Mouse (Mus musculus) brown adipose tissue, adult 24 weeks (tissue): Measurements from ENCODE around the gene Srsf3. TPM values are rescaled to one million over a fixed set of nuclear protein-coding genes. Genes with fewer than 3 reads are reported as not detected.

Source experiments
- H3K27ac ChIP-seq: fragments of 200-500 bp; replicated peaks from 2 replicates; pipeline ENCODE4 v1.5.1; 2012; ENCODE audit warnings: low read depth, mild to moderate bottlenecking, low read length
- H3K4me1 ChIP-seq: fragments of 200-500 bp; 2 replicates; pipeline ENCODE4 v1.6.1; 2012; ENCODE audit warnings: low read length, mixed read lengths; ENCODE audit not compliant: control insufficient read depth, insufficient read depth, insufficient read length
- H3K4me3 ChIP-seq: fragments of 200-500 bp; 2 replicates; pipeline ENCODE4 v1.5.1; 2012; ENCODE audit warnings: low read depth, mild to moderate bottlenecking, low read length, moderate library complexity; ENCODE audit not compliant: insufficient read depth
- polyA plus RNA-seq: library from polyadenylated mRNA; stranded (reverse); fragments of >200 nt; gene quantifications from 2 replicates; pipeline ENCODE4 v1.2.4, GENCODE M21; 2012; ENCODE audit not compliant: missing spikeins, insufficient read depth, insufficient read length

Gene Srsf3
- polyA plus RNA-seq, 1 experiment = 105 TPM

DNA sequence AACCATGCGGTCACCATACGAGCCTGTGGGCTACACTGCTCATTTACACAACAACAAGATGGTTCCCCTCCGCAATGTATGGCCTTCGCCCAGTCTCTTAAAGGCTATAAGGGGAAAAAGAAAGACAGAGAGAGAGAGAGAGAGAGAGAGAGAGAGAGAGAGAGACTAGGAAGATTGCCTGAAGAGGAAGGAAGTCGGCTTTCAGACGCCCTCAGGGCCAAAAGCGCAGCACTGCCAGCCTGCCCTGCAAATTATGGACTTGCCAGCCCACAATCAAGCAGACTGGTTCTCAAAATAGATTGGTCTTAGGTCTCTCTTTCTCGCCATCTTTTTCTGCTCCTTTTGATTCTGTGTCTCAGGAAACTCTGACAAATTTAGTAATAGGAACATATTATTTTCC, 43.8 kb downstream of the Srsf3 start:
- H3K27ac ChIP-seq = no peak overlapping the region
- H3K4me3 ChIP-seq = no peak overlapping the region
- peaks cover 7% of the 10 kb centered on the region for H3K4me1 ChIP-seq

DNA sequence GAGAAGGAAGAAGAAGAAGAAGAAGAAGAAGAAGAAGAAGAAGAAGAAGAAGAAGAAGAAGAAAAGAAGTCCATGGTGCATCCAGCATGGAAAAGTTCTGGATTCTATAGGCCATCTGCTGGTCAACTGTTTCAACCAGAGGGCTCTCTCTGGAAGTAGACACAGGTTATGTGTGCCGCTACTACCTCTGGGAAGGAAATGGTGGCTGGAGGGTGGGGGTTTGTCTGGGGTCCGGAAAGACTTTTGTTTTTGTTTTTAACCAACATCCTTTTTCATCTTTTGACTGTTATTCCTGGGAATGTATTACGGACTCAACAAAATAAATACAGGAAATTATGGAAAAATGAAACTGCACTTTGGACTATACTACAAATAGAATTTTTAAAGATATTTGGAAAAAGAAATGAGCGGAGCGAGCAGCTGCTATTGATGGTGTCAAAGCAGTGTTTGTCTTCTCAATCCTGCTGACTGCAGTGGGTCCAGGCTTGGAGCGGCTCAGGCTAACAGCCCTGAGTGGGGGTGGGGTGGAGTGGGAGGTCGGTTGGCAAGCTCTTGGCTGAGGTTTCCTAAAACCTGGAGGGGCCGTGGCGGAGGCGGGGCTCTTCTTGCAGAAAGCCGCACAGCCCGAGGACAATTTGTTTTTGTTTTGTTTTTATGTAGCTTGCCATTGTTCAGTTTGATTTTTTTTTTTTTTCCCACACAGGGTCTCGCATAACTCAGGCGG, 45.5 kb downstream of the Srsf3 start:
- H3K27ac ChIP-seq = peak overlapping the region; percentile 42
- H3K4me3 ChIP-seq = peak overlapping the region; percentile 58
- peaks cover 7% of the 10 kb centered on the region for H3K4me1 ChIP-seq

DNA sequence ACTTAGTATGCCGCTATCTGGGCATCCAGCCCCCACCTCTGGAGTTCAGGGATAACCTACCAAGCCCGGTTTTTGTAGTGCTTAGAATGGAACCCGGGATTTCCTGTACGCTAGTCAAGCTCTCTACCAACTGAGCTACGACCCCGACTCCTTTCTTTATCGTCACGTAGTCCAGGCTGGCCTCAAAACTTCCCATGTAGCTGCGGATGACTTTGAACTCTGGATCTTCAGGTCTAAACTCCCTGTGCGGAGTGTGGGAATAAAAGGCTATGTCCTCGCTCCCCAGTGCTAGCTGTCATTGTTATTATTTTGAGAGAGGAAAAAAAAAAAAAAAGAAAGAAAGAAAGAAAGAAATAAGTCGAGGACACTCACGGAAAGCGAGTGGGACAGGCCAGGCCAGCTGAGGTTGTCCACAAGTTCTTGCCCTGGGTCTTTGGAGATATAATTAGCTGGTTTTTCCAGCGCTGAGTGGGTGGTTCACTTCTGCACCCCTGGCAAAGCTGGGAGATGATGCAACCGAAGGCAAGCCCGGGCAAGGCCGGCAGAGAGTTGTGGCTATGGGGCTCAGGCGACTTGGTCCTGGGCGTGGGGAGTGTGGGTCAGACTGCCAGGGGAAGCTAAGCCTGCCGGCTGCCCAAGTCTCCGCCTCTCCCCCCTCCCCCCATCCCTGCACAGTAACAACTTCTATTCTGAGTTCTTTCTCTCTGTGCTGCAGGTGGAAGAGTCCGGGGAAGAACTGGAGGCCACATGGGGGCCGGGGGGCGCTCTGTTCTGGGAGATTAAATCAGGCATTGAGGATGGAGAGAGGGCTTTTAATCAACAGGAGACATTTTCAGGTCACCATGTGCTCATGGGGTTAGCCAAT, 46.3 kb downstream of the Srsf3 start:
- Histone ChIP-seq H3K27ac (peak overlapping the region; percentile 42), H3K4me3 (peak overlapping the region; percentile 58), H3K4me1 (peaks cover 4% of the 10 kb centered on the region)

- peaks cover 4% of the 10 kb centered on the region for H3K4me1 ChIP-seq
- H3K4me3 ChIP-seq = no peak overlapping the region
- no peak overlapping the region for H3K27ac ChIP-seq
These were observed 48.6 kb downstream of the Srsf3 start for GRCm38 (mm10) chr17:29080758-29081617.

DNA sequence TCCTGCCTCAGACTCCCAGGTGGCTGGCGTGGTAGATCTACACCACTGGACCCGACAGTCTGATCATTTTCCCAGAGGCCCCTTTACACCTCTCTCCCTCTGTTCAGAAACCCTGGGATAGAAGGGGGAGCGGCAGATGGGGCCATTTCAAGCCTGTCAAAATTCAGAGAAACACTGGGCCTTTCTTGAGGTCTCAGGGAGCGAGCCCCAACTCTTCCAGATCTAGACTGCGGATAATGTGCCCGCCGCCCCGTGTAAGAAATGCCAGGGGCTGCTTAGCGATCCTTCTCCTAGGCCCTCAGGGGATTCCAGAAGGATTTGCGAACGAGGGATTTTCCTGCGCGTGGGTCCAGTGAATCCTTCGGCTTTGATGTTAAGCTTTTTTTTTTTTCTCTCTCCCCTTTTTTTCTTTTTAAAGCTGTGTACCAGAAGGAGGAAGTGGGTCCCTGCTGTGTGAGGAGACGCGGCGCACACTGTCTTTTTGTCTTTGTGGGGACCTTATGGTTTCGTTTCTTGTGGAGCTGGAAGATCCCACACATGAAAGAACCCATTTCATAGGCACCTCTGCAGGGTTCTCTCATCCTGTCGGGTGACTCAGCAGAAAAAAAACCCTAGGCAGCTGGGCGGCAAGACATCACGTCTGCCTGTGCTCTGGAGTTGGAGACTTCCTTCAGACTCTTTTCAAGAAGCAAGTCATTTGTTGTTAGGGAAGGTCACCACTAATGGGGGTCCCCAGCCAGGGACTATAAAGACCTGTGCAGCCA, 49.4 kb downstream of the Srsf3 start:
- Histone ChIP-seq H3K4me3 (no peak overlapping the region), H3K4me1 (peaks cover 4% of the 10 kb centered on the region), H3K27ac (no peak overlapping the region)

GRCm38 (mm10) chr17:29083586-29083985, 51.2 kb downstream of the Srsf3 start:
- H3K27ac ChIP-seq = no peak overlapping the region
- no peak overlapping the region for H3K4me3 ChIP-seq
- no peaks in the 10 kb centered on the region for H3K4me1 ChIP-seq

DNA sequence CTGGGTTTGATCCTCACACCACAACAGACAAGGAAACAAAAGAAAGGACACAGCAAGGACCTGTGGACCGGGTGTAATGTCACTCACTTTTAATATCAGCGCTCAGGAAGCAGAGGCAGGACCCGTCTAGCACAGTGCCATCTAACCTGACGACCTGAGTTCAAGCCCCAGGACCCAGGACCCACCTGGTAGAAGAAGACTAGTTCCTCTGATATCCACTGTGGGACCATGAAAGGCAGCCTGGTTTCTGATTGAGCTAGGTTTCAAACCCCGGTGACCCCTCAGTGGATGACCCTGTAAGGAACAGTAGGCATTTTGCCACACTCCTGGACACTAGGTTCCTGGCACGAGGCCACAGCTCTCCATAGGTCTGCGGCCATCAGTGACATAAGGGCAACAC, 52.2 kb downstream of the Srsf3 start:
- no peak overlapping the region for H3K4me3 ChIP-seq
- H3K27ac ChIP-seq = no peak overlapping the region
- H3K4me1 ChIP-seq = no peaks in the 10 kb centered on the region

DNA sequence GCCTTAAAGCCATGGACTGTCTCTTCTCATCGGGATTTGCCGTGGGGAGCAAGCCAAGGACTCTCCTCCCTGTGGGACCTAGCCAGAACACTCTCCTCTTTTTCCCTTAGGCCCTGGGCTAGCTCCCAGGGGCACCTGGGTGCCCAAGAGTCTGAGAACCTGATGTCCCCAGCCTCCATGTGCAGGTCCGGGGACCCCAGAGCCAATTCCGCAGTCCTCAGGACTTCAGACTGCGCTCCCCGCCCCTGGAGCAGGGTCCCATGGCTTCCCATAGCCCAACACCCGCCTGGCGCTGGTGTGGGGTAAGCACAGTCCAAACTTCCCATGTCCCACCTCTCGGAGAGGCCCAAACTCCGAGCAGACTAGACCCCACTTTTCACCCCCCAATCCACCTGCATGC, 52.8 kb downstream of the Srsf3 start:
- no peak overlapping the region for H3K4me3 ChIP-seq
- no peak overlapping the region for H3K27ac ChIP-seq

GRCm38 (mm10) chr17:29086916-29087315, 54.5 kb downstream of the Srsf3 start:
- Histone ChIP-seq H3K4me3 (no peak overlapping the region), H3K27ac (no peak overlapping the region), H3K4me1 (no peaks in the 10 kb centered on the region)

More for the DNA sequence above, 52.8 kb downstream of the Srsf3 start:
- H3K4me1 ChIP-seq = no peaks in the 10 kb centered on the region

DNA sequence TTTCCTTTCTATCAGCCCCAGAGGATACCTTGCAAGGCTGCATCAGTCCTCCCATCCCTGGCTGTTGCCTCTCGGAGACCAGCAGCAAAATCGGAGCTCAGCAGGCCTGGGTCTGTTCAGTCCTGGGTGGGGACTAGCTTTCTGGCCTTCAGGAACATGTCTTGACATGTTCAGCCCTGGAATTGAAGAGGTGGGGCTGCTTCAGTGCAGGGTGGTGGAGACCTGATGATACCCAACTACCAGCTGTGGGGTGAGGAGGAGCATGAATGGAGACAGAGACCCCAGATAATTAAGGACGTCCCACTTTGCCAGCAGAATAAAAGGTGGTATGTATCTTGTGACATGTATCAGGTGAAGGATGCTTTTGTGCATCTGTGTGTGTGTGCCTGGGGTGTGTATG, 58.3 kb downstream of the Srsf3 start, which contains the start of gene Cdkn1a:
TSS of gene Cdkn1a (plus strand) at position 201 of the 400 bp plus-strand sequence.
- Histone ChIP-seq H3K4me3 (no peak within 1 kb of the TSS), H3K4me1 (no peaks in the 10 kb centered on the region), H3K27ac (no peak within 1 kb of the TSS)

- H3K4me3 ChIP-seq = no peak overlapping the region
- H3K27ac ChIP-seq = no peak overlapping the region
- H3K4me1 ChIP-seq = no peaks in the 10 kb centered on the region; the same call in 1 of the 2 replicates
These were observed 59.0 kb downstream of the Srsf3 start for GRCm38 (mm10) chr17:29091348-29091944.

- H3K4me1 ChIP-seq = no peaks in the 10 kb centered on the region; the same call in 1 of the 2 replicates
- H3K27ac ChIP-seq = no peak overlapping the region
These were observed 60.1 kb downstream of the Srsf3 start for GRCm38 (mm10) chr17:29092497-29092896.

More at GRCm38 (mm10) chr17:29092497-29092896, 60.1 kb downstream of the Srsf3 start:
- H3K4me3 ChIP-seq = no peak overlapping the region
